Mouse (Mus musculus) midbrain, embryonic 16.5 days (tissue): Measurements from ENCODE around the gene Chchd5. TPM values are rescaled to one million over a fixed set of nuclear protein-coding genes. Genes with fewer than 3 reads are reported as not detected.

Source experiments
- polyA plus RNA-seq: library from polyadenylated mRNA; unstranded; fragments of >200 nt; fragmentation: Nextera tagmentation; extraction: Ambion mirVana; gene quantifications from 2 replicates; pipeline ENCODE4 v1.2.1, GENCODE M21; 2015

The Chchd5 gene
- polyA plus RNA-seq, 1 experiment from 2014 or later = 18.1 TPM

Other genes with a start within 250 kb of the Chchd5 start
- gene Zc3h8, start 185.6 kb upstream of the Chchd5 start, polyA plus RNA-seq = 16.1 and 17.7 TPM in 2 replicates
- 3.7 and 4.2 TPM in 2 replicates for gene Zc3h6, start 162.3 kb upstream of the Chchd5 start, polyA plus RNA-seq
- 15.8 and 18.8 TPM in 2 replicates for gene Gm10762, start 162.0 kb upstream of the Chchd5 start, polyA plus RNA-seq
- 1.0 TPM in 2 replicates for gene Vinac1, start 81.5 kb upstream of the Chchd5 start, polyA plus RNA-seq
- 31.1 and 34.2 TPM in 2 replicates for gene Ttl, start 63.8 kb upstream of the Chchd5 start, polyA plus RNA-seq
- gene Polr1b, start 28.7 kb upstream of the Chchd5 start, polyA plus RNA-seq = 15.6 and 16.1 TPM in 2 replicates
- 64.5 and 67.6 TPM in 2 replicates for gene Slc20a1, start 69.1 kb downstream of the Chchd5 start, polyA plus RNA-seq
- gene Ckap2l, start 167.5 kb downstream of the Chchd5 start, polyA plus RNA-seq = 6.5 and 7.9 TPM in 2 replicates
- 0.21 and 0.25 TPM in 2 replicates for gene Il1a, start 180.3 kb downstream of the Chchd5 start, polyA plus RNA-seq
- not detected in 2 replicates for gene Il1b, start 241.4 kb downstream of the Chchd5 start, polyA plus RNA-seq